Mouse (Mus musculus) CH12.LX (cell line): ENCODE results near the gene Pcid2. TPM values are rescaled to one million over a fixed set of nuclear protein-coding genes. Genes with fewer than 3 reads are reported as not detected.

Source experiments
- DNase-seq: peaks from one replicate; pipeline ENCODE4 v3.0.0-alpha.2; 2013; ENCODE audit errors: extremely low read depth
- H3K27ac ChIP-seq: 2 replicates; pipeline ENCODE4 v1.5.1; 2012; ENCODE audit warnings: low read depth, mild to moderate bottlenecking, control low read depth, moderate library complexity; ENCODE audit not compliant: insufficient read depth
- H3K27me3 ChIP-seq: replicated peaks from 2 replicates; pipeline ENCODE3; 2012; ENCODE audit warnings: inconsistent platforms
- H3K36me3 ChIP-seq, 2 experiments: replicated peaks in 1 of 2; 2 replicates each; pipeline versions ENCODE3 to v1.6.1; 2012; ENCODE audit warnings: inconsistent platforms in 1 of 2, low read length in 1 of 2, mild to moderate bottlenecking in 1 of 2, mixed read lengths in 1 of 2, moderate library complexity in 1 of 2; ENCODE audit not compliant: control insufficient read depth in 1 of 2, insufficient read depth in 1 of 2
- H3K4me1 ChIP-seq, 2 experiments: 2 replicates each; pipeline ENCODE4 v1.6.1; 2012; ENCODE audit warnings: inconsistent platforms in 1 of 2, moderate library complexity in 1 of 2; ENCODE audit not compliant: insufficient read depth in 2 of 2, control insufficient read depth in 1 of 2
- H3K4me2 ChIP-seq: 2 replicates; pipeline ENCODE4 v1.6.1; 2012; ENCODE audit warnings: low read depth, mild to moderate bottlenecking, control low read depth; ENCODE audit not compliant: poor library complexity, insufficient read depth, severe bottlenecking
- H3K4me3 ChIP-seq, 3 experiments: fragments of 150-350 bp in 1 of 3; sonication (generic) in 1 of 3; replicated peaks in 1 of 3; 2 replicates each; pipeline versions ENCODE3 to v1.5.1; 2011 to 2012; ENCODE audit warnings: low read depth in 2 of 3, low read length in 2 of 3, mild to moderate bottlenecking in 2 of 3, moderate library complexity in 2 of 3, control low read depth in 1 of 3, improper control_type of control experiment in 1 of 3, inconsistent platforms in 1 of 3, mixed read lengths in 1 of 3; ENCODE audit not compliant: poor library complexity in 1 of 3
- H3K79me2 ChIP-seq: replicated peaks from 2 replicates; pipeline ENCODE4 v1.6.1; 2012; ENCODE audit warnings: mild to moderate bottlenecking, moderate library complexity; ENCODE audit not compliant: control insufficient read depth, poor library complexity, insufficient read depth, severe bottlenecking; ENCODE audit errors: extremely low read depth
- H3K9ac ChIP-seq: 2 replicates; pipeline ENCODE4 v1.6.1; 2012; ENCODE audit warnings: low read depth, mild to moderate bottlenecking, control low read depth, moderate library complexity; ENCODE audit not compliant: insufficient read depth
- H3K9me3 ChIP-seq: replicated peaks from 2 replicates; pipeline ENCODE3; 2012; ENCODE audit warnings: low read length, inconsistent platforms, mixed read lengths
- CHD1 ChIP-seq: IDR thresholded peaks from 2 replicates; pipeline ENCODE4 v1.6.1; 2012; ENCODE audit warnings: low read depth, low read length, improper control_type of control experiment, inconsistent platforms
- CHD2 ChIP-seq: IDR thresholded peaks from 2 replicates; pipeline ENCODE4 v1.6.1; 2011; ENCODE audit warnings: low read length, improper control_type of control experiment
- CTCF ChIP-seq, 2 experiments: IDR thresholded peaks in 1 of 2; conservative IDR thresholded peaks in 1 of 2; 2 replicates each; pipeline ENCODE4 v1.5.1; 2011 to 2012; ENCODE audit warnings: low read depth in 2 of 2, low read length in 2 of 2, improper control_type of control experiment in 1 of 2, inconsistent platforms in 1 of 2, mild to moderate bottlenecking in 1 of 2, moderate library complexity in 1 of 2
- E2F4 ChIP-seq: IDR thresholded peaks from 2 replicates; pipeline ENCODE4 v1.6.1; 2011; ENCODE audit warnings: low read depth, low read length, improper control_type of control experiment; ENCODE audit not compliant: insufficient replicate concordance
- ELF1 ChIP-seq: IDR thresholded peaks from 2 replicates; pipeline ENCODE4 v1.6.1; 2014; ENCODE audit warnings: low read depth, mild to moderate bottlenecking, inconsistent platforms, low read length, improper control_type of control experiment
- EP300 ChIP-seq: IDR thresholded peaks from 2 replicates; pipeline ENCODE4 v1.6.1; 2011; ENCODE audit warnings: low read length, improper control_type of control experiment
- ETS1 ChIP-seq: conservative IDR thresholded peaks from 2 replicates; pipeline ENCODE4 v1.6.1; 2012; ENCODE audit warnings: low read depth, mild to moderate bottlenecking, inconsistent platforms, low read length, improper control_type of control experiment, moderate library complexity
- HCFC1 ChIP-seq: IDR thresholded peaks from 2 replicates; pipeline ENCODE4 v1.6.1; 2012; ENCODE audit warnings: low read depth, mild to moderate bottlenecking, inconsistent platforms, low read length, improper control_type of control experiment
- JUND ChIP-seq: conservative IDR thresholded peaks from 2 replicates; pipeline ENCODE4 v1.6.1; 2011; ENCODE audit warnings: low read depth, low read length, improper control_type of control experiment
- MAX ChIP-seq: IDR thresholded peaks from 2 replicates; pipeline ENCODE4 v1.6.1; 2011; ENCODE audit warnings: low read length, improper control_type of control experiment
- MXI1 ChIP-seq: IDR thresholded peaks from 2 replicates; pipeline ENCODE4 v1.6.1; 2011; ENCODE audit warnings: mild to moderate bottlenecking, low read depth, low read length, improper control_type of control experiment
- MYC ChIP-seq: IDR thresholded peaks from 2 replicates; pipeline ENCODE4 v1.6.1; 2011; ENCODE audit warnings: low read depth, mild to moderate bottlenecking, improper control_type of control experiment, low read length
- NELFE ChIP-seq: IDR thresholded peaks from 2 replicates; pipeline ENCODE4 v1.6.1; 2011; ENCODE audit warnings: low read depth, low read length, improper control_type of control experiment
- NRF1 ChIP-seq: IDR thresholded peaks from 2 replicates; pipeline ENCODE4 v1.6.1; 2014; ENCODE audit warnings: low read depth, mild to moderate bottlenecking, inconsistent platforms, low read length, improper control_type of control experiment, moderate library complexity
- POLR2A ChIP-seq: IDR thresholded peaks from 2 replicates; pipeline ENCODE4 v1.6.1; 2011; ENCODE audit warnings: low read depth, mild to moderate bottlenecking, improper control_type of control experiment, low read length
- POLR2AphosphoS2 ChIP-seq: IDR thresholded peaks from 2 replicates; pipeline ENCODE4 v1.6.1; 2011; ENCODE audit warnings: low read depth, low read length, improper control_type of control experiment
- RAD21 ChIP-seq: IDR thresholded peaks from 2 replicates; pipeline ENCODE4 v1.6.1; 2011; ENCODE audit warnings: low read depth, mild to moderate bottlenecking, low read length, improper control_type of control experiment, moderate library complexity
- SIN3A ChIP-seq: IDR thresholded peaks from 2 replicates; pipeline ENCODE4 v1.6.1; 2012; ENCODE audit warnings: low read length, improper control_type of control experiment, inconsistent platforms
- SMC3 ChIP-seq: IDR thresholded peaks from 2 replicates; pipeline ENCODE4 v1.6.1; 2011; ENCODE audit warnings: low read depth, low read length, improper control_type of control experiment
- TBP ChIP-seq: conservative IDR thresholded peaks from 2 replicates; pipeline ENCODE4 v1.6.1; 2011; ENCODE audit warnings: low read depth, low read length, improper control_type of control experiment
- TCF12 ChIP-seq: IDR thresholded peaks from 2 replicates; pipeline ENCODE4 v1.6.1; 2014; ENCODE audit warnings: low read depth, mild to moderate bottlenecking, inconsistent platforms, low read length, improper control_type of control experiment
- ZKSCAN1 ChIP-seq: IDR thresholded peaks from 2 replicates; pipeline ENCODE4 v1.6.1; 2012; ENCODE audit warnings: low read depth, inconsistent platforms, low read length, improper control_type of control experiment, borderline replicate concordance
- ZMIZ1 ChIP-seq: IDR thresholded peaks from 2 replicates; pipeline ENCODE4 v1.6.1; 2012; ENCODE audit warnings: low read depth, mild to moderate bottlenecking, inconsistent platforms, low read length, improper control_type of control experiment
- dilution Hi-C: fragments of 300-500 bp; cut with MboI; formaldehyde crosslinking; loops from 2 replicates; pipeline ENCODE4 v1.14.3; 2020; ENCODE audit warnings: low sequenced_read_pairs; ENCODE audit not compliant: extremely low pct_unique_long_range_greater_than_20kb, extremely low pct_ligation_motif_present
- in situ Hi-C: fragments of 300-500 bp; cut with MboI; formaldehyde crosslinking; loops from 3 replicates; pipeline ENCODE4 v1.14.3; 2019; ENCODE audit warnings: low sequenced_read_pairs, low pct_ligation_motif_present, low pct_unique_long_range_greater_than_20kb, mixed read lengths
- polyA plus RNA-seq: library from polyadenylated mRNA; unstranded; fragments of >175 nt; gene quantifications from 2 replicates; pipeline ENCODE4 v1.2.1, GENCODE M21; 2012; ENCODE audit warnings: low read depth; ENCODE audit not compliant: insufficient read length
- total RNA-seq, 2 experiments: library from RNA; depleted of rRNA; stranded (reverse); fragments of 300-350 nt in 1 of 2; fragments of >200 nt in 1 of 2; gene quantifications; 2 replicates each; pipeline ENCODE4 v1.2.3; 2012 to 2014

Pcid2 gene
- total and polyA plus RNA-seq, 3 experiments = 21.6 to 32.5 (median 23.1) TPM

DNA sequence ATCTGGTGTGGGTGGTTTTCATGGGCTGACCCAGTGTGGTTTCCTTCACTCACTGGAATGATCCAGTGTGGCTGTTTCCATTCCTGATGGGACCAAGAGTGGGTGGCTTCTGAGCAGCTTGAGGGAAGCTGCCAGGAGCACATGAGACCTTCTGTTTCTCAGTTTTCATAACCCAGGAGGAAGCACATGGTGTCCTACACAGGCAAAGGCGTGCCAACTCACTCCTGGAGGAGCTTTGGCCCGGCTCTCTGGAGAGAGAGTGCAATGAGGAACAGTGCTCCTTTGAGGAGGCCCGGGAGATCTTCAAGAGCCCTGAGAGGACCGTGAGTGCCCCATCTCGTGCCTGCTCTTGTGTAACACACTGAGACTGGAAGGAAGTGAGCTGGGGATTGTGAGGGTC lies 76.8 kb downstream of the Pcid2 start:
- no peaks in the 10 kb centered on the region for H3K9me3 ChIP-seq
- no peak overlapping the region for H3K4me3 ChIP-seq
- in situ Hi-C loops (no loop called here), dilution Hi-C loops (no loop called here)
- no peak overlapping the region for H3K9ac ChIP-seq
- no peak for DNase-seq
- no peak overlapping the region for H3K27ac ChIP-seq
- H3K4me2 ChIP-seq = no peak overlapping the region
- TF ChIP-seq POLR2AphosphoS2 = no peak
- TF ChIP-seq MXI1 = no peak
- no peak for TF ChIP-seq TCF12
- no peak for TF ChIP-seq CHD2
- no peak for TF ChIP-seq EP300
- no peak for TF ChIP-seq SMC3
- TF ChIP-seq ELF1 = no peak
- no peaks in the 10 kb centered on the region for H3K79me2 ChIP-seq
- H3K27me3 ChIP-seq = peaks cover 95% of the 10 kb centered on the region
- no peaks in the 10 kb centered on the region; a peak in 1 of 4 replicates for H3K4me1 ChIP-seq
- no peaks in the 10 kb centered on the region for H3K36me3 ChIP-seq

- DNase-seq = no peak
- no peak overlapping the region for H3K9ac ChIP-seq
- peaks cover 92% of the 10 kb centered on the region for H3K27me3 ChIP-seq
- H3K4me1 ChIP-seq = no peaks in the 10 kb centered on the region; a peak in 1 of 4 replicates
- no peak for TF ChIP-seq ETS1
- TF ChIP-seq HCFC1 = no peak
- no peak for TF ChIP-seq CHD2
- no peak for TF ChIP-seq MYC
- TF ChIP-seq CTCF (conservative IDR thresholded peaks at IDR 0.05 in 1 of 2, IDR thresholded peaks at IDR 0.05 in 1 of 2; ENCODE audit: low read depth in 2 of 2, low read length in 2 of 2) = no peak
- no peak for TF ChIP-seq ZMIZ1
- TF ChIP-seq SIN3A = no peak
- no peak for TF ChIP-seq MAX
- no peak for TF ChIP-seq TBP
- no peak for TF ChIP-seq POLR2AphosphoS2
- no peak for TF ChIP-seq RAD21
- TF ChIP-seq E2F4 = no peak
- TF ChIP-seq CHD1 = no peak
- TF ChIP-seq NELFE = no peak
- TF ChIP-seq JUND = no peak
- no peak for TF ChIP-seq POLR2A
- TF ChIP-seq ZKSCAN1 = no peak
- no peak for TF ChIP-seq NRF1
- H3K9me3 ChIP-seq = no peaks in the 10 kb centered on the region
- in situ Hi-C loops (no loop called here), dilution Hi-C loops (no loop called here)
- H3K79me2 ChIP-seq = no peaks in the 10 kb centered on the region
- no peak overlapping the region for H3K4me3 ChIP-seq
- no peaks in the 10 kb centered on the region for H3K36me3 ChIP-seq
- no peak overlapping the region for H3K4me2 ChIP-seq
- no peak overlapping the region for H3K27ac ChIP-seq
Observed at GRCm38 (mm10) chr8:13027615-13028014, 77.6 kb downstream of the Pcid2 start.

Other genes with a start within 250 kb of the Pcid2 start
- not detected in 2 replicates for gene Mcf2l, start 231.7 kb downstream of the Pcid2 start, total RNA-seq (2012; rRNA removed)
- gene Mcf2l, start 231.7 kb downstream of the Pcid2 start, total RNA-seq (2014; rRNA removed) = not detected in 2 replicates
- not detected in 2 replicates for gene Mcf2l, start 231.7 kb downstream of the Pcid2 start, polyA plus RNA-seq
- gene F7, start 79.4 kb downstream of the Pcid2 start, total RNA-seq (2012; rRNA removed) = not detected in 2 replicates
- not detected in 2 replicates for gene F7, start 79.4 kb downstream of the Pcid2 start, total RNA-seq (2014; rRNA removed)
- not detected in 2 replicates for gene F7, start 79.4 kb downstream of the Pcid2 start, polyA plus RNA-seq
- gene F10, start 68.2 kb downstream of the Pcid2 start, total RNA-seq (2012; rRNA removed) = not detected in 2 replicates
- not detected in 2 replicates for gene F10, start 68.2 kb downstream of the Pcid2 start, total RNA-seq (2014; rRNA removed)
- not detected in 2 replicates for gene F10, start 68.2 kb downstream of the Pcid2 start, polyA plus RNA-seq
- gene Proz, start 44.5 kb downstream of the Pcid2 start, total RNA-seq (2012; rRNA removed) = 0.08 and 0.21 TPM in 2 replicates
- not detected in 2 replicates for gene Proz, start 44.5 kb downstream of the Pcid2 start, total RNA-seq (2014; rRNA removed)
- gene Proz, start 44.5 kb downstream of the Pcid2 start, polyA plus RNA-seq = 0.94 and 0.95 TPM in 2 replicates
- gene Cul4a, start 162 bp upstream of the Pcid2 start, total RNA-seq (2012; rRNA removed) = 21.4 and 23.9 TPM in 2 replicates
- 25.6 and 27.0 TPM in 2 replicates for gene Cul4a, start 162 bp upstream of the Pcid2 start, total RNA-seq (2014; rRNA removed)
- gene Cul4a, start 162 bp upstream of the Pcid2 start, polyA plus RNA-seq = 14.1 and 15.6 TPM in 2 replicates
- gene Lamp1, start 53.7 kb upstream of the Pcid2 start, total RNA-seq (2012; rRNA removed) = 67.0 and 69.4 TPM in 2 replicates
- gene Lamp1, start 53.7 kb upstream of the Pcid2 start, total RNA-seq (2014; rRNA removed) = 51.0 and 56.7 TPM in 2 replicates
- gene Lamp1, start 53.7 kb upstream of the Pcid2 start, polyA plus RNA-seq = 64.3 TPM in 2 replicates
- gene Grtp1, start 95.2 kb upstream of the Pcid2 start, total RNA-seq (2012; rRNA removed) = 0.04 TPM in 2 replicates
- not detected in 2 replicates for gene Grtp1, start 95.2 kb upstream of the Pcid2 start, total RNA-seq (2014; rRNA removed)
- 0.13 and 0.19 TPM in 2 replicates for gene Grtp1, start 95.2 kb upstream of the Pcid2 start, polyA plus RNA-seq
- gene Adprhl1, start 148.7 kb upstream of the Pcid2 start, total RNA-seq (2012; rRNA removed) = not detected in 2 replicates
- gene Adprhl1, start 148.7 kb upstream of the Pcid2 start, total RNA-seq (2014; rRNA removed) = not detected in 2 replicates
- not detected in 2 replicates for gene Adprhl1, start 148.7 kb upstream of the Pcid2 start, polyA plus RNA-seq
- gene Dcun1d2, start 182.7 kb upstream of the Pcid2 start, total RNA-seq (2012; rRNA removed) = 13.2 and 15.4 TPM in 2 replicates
- gene Dcun1d2, start 182.7 kb upstream of the Pcid2 start, total RNA-seq (2014; rRNA removed) = 14.4 and 14.9 TPM in 2 replicates
- 14.7 and 15.4 TPM in 2 replicates for gene Dcun1d2, start 182.7 kb upstream of the Pcid2 start, polyA plus RNA-seq
- gene Tmco3, start 182.7 kb upstream of the Pcid2 start, total RNA-seq (2012; rRNA removed) = 12.4 and 15.1 TPM in 2 replicates
- 7.3 and 8.4 TPM in 2 replicates for gene Tmco3, start 182.7 kb upstream of the Pcid2 start, total RNA-seq (2014; rRNA removed)
- gene Tmco3, start 182.7 kb upstream of the Pcid2 start, polyA plus RNA-seq = 9.7 and 10.1 TPM in 2 replicates
- 189 and 226 TPM in 2 replicates for gene Tfdp1, start 233.3 kb upstream of the Pcid2 start, total RNA-seq (2012; rRNA removed)
- 338 and 351 TPM in 2 replicates for gene Tfdp1, start 233.3 kb upstream of the Pcid2 start, total RNA-seq (2014; rRNA removed)
- 288 and 301 TPM in 2 replicates for gene Tfdp1, start 233.3 kb upstream of the Pcid2 start, polyA plus RNA-seq